Mouse (Mus musculus) embryonic facial prominence, embryonic 15.5 days (tissue): ENCODE results near the gene Bmt2. TPM values are rescaled to one million over a fixed set of nuclear protein-coding genes. Genes with fewer than 3 reads are reported as not detected.

ENCODE experiments used
- ATAC-seq: fragments of 200-750 bp; cut with Nextera tagmentation; 2 replicates; pipeline ENCODE4 v1.8.0; 2017; ENCODE audit warnings: low read depth, moderate TSS enrichment; ENCODE audit not compliant: insufficient number of reproducible peaks, low FRiP score, low TSS enrichment
- H3K27ac ChIP-seq: fragments of 300-500 bp; sonication (generic); replicated peaks from 2 replicates; pipeline ENCODE4 v1.5.1; 2015; ENCODE audit warnings: mild to moderate bottlenecking, inconsistent platforms
- H3K27me3 ChIP-seq: fragments of 300-500 bp; sonication (generic); 2 replicates; pipeline ENCODE4 v1.6.1; 2015; ENCODE audit warnings: inconsistent platforms
- H3K36me3 ChIP-seq: fragments of 300-500 bp; sonication (generic); 2 replicates; pipeline ENCODE4 v1.6.1; 2015; ENCODE audit warnings: mild to moderate bottlenecking, inconsistent platforms
- H3K4me1 ChIP-seq: fragments of 300-500 bp; sonication (generic); 2 replicates; pipeline ENCODE4 v1.6.1; 2015; ENCODE audit warnings: inconsistent platforms
- H3K4me2 ChIP-seq: fragments of 300-500 bp; sonication (generic); replicated peaks from 2 replicates; pipeline ENCODE4 v1.6.1; 2015; ENCODE audit warnings: mild to moderate bottlenecking, inconsistent platforms
- H3K4me3 ChIP-seq: fragments of 300-500 bp; sonication (generic); replicated peaks from 2 replicates; pipeline ENCODE4 v1.5.1; 2015; ENCODE audit warnings: mild to moderate bottlenecking, inconsistent platforms
- H3K9ac ChIP-seq: fragments of 300-500 bp; sonication (generic); 2 replicates; pipeline ENCODE4 v1.6.1; 2015; ENCODE audit warnings: inconsistent platforms
- H3K9me3 ChIP-seq: fragments of 300-500 bp; sonication (generic); replicated peaks from 2 replicates; pipeline ENCODE4 v1.6.1; 2016; ENCODE audit warnings: inconsistent platforms
- WGBS: fragments of 180-500 bp; shearing (Covaris S2); methylation state at CpG from one replicate; pipeline ENCODE4 v1.1.7; 2015; 5-methylcytosine and 5-hydroxymethylcytosine counted together
- polyA plus RNA-seq: library from polyadenylated mRNA; unstranded; fragments of >200 nt; fragmentation: Nextera tagmentation; extraction: Ambion mirVana; gene quantifications from 2 replicates; pipeline ENCODE4 v1.2.1, GENCODE M21; 2015

The Bmt2 gene
- polyA plus RNA-seq, 1 experiment from 2014 or later: 15.6 TPM

DNA sequence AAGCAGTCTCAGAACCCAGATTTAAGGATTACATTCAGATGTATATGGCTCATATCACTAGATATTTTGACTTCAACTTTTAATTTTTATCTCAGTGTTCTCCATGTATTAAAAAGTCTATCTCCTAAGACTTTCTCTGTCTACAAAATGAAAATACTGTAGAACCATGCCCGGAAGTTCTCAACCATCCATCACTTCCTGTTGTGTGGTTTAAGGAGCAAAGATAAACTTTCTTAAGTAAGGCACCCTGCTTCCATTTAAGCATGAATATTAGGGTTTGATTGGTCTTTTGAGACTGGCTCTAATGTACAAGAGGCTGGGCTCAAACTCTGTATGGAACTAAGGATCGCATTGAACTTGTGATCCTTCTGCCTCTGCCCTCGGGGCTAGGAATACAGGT is 63.2 kb downstream of the Bmt2 start:
- Histone ChIP-seq H3K9me3 (no peaks in the 10 kb centered on the region), H3K9ac (no peak overlapping the region), H3K4me1 (no peaks in the 10 kb centered on the region), H3K36me3 (no peaks in the 10 kb centered on the region), H3K27ac (no peak overlapping the region), H3K4me2 (no peak overlapping the region), H3K27me3 (no peaks in the 10 kb centered on the region), H3K4me3 (no peak overlapping the region)
- no peak for ATAC-seq
- WGBS: 76% methylated on average over 3 of the region's 3 CpGs

- no peaks in the 10 kb centered on the region for H3K27me3 ChIP-seq
- 71% methylated on average over 3 of the region's 3 CpGs for WGBS
- no peak overlapping the region for H3K9ac ChIP-seq
- H3K9me3 ChIP-seq: no peaks in the 10 kb centered on the region
- H3K4me3 ChIP-seq: no peak overlapping the region
- no peak overlapping the region for H3K4me2 ChIP-seq
- ATAC-seq: no peak
- H3K27ac ChIP-seq: no peak overlapping the region
- no peaks in the 10 kb centered on the region for H3K4me1 ChIP-seq
- H3K36me3 ChIP-seq: no peaks in the 10 kb centered on the region
Observed at GRCm38 (mm10) chr6:13613671-13614070, 64.1 kb downstream of the Bmt2 start.

DNA sequence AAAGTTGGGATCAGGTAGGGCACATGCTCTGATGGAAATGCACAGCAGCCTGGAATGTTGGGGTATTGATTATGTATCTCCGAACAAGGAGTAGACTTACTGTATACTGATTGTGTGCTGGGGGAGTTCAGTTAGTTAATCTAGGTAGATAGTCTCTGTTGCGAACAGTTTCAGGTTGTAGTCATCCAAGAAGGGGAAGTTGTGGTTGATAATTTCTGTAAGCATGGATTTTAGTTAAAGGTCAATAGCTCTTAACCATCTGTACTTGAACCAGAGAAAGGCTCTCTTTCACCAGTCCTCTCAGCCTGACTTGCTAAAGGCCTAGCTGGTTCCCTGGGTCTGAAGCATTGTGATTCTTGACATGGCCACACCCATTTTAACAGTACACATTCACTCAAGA is 66.9 kb downstream of the Bmt2 start:
- Histone ChIP-seq H3K36me3 (no peaks in the 10 kb centered on the region), H3K4me3 (no peak overlapping the region), H3K4me1 (peaks cover 9% of the 10 kb centered on the region; the same call in 1 of the 2 replicates), H3K9ac (no peak overlapping the region), H3K27me3 (no peaks in the 10 kb centered on the region), H3K4me2 (no peak overlapping the region), H3K9me3 (no peaks in the 10 kb centered on the region), H3K27ac (no peak overlapping the region)
- WGBS: 80% methylated on average over 2 of the region's 2 CpGs
- no peak for ATAC-seq

DNA sequence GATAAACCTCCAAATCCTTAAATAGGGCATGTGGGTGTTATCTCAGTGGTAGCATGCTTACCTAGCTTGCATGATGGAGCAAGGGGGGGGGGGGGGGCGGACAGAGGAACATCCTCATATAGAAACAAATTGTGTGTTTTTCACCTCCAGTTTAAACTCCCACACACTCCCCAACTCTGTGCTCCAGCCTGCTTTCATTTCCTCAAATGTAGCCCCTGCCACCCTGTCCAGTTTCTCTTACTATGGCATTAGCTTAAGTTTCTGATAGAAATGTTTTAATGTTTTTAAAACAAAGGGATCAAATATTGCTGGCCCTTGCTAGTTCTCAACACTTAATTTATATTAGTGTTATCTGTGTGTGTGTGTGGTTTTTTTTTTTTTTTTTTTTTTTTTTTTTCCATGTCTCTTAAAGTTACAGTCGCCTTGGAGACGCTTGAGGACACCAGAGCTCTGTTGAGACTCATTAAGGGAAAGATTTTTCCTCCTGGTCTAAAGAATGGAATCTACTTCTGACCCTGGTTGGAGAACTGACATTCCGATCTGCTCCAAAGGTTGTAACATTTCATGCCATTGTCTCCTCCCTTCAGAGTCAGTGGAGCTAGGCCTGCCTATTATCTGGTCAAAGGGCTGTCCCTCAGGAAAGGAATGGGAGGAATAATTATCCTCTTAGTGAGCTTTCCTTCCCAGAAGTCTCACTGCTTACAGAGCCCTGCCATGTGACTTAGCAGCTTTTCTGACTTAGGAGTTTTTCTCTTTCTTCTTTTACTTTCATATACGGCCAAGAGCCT is 68.2 kb downstream of the Bmt2 start:
- 64% methylated on average over 5 of the region's 5 CpGs for WGBS
- Histone ChIP-seq H3K4me3 (no peak overlapping the region), H3K9me3 (no peaks in the 10 kb centered on the region), H3K36me3 (no peaks in the 10 kb centered on the region), H3K4me1 (peaks cover 9% of the 10 kb centered on the region; the same call in 1 of the 2 replicates), H3K9ac (no peak overlapping the region), H3K4me2 (no peak overlapping the region), H3K27me3 (no peaks in the 10 kb centered on the region), H3K27ac (no peak overlapping the region)
- ATAC-seq: no peak

DNA sequence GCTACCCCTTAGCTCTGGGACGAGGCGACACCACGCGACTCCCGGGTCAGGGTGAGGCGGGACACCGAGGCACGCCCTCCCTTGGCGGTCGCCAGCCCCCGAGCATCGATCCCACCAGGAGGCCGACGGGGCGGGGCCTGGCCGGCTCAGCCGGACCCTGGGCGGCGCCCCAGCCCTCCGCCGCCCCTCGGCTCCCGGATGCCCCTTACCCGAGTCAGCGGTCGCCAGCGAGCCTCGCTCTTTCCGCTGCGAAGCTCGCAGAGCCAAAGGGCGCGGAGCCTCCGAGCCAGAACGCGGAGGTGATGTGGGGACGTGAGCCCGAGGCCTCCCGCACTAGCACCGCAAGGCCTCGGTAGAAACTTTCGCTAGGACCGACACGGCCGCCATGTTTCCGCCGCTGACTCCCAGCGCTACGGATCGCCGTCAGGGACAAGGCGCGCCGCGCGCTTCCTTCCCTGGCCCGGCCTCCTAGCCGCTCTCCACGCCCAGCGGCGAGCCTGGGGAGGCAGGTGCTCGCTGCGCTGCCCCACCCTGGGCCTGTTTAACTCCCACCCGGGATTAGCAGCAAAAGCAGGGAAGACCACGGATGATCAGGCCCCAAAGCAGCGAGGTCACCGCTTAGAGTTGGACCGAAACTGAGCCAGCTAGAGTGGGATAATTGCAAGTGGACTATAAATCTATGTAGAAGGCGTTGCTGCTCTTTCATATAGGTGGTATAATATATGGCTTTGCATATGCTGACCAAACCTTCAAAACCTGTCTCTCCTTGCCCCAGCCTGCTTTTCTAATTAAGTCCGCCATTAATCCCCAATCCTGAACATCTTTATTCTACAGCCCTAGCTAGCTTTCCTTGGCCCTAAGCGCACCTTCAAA is 69.9 kb downstream of the Bmt2 start, which contains the start of gene Tmem168:
Tmem168 (minus strand) TSS at position 480 of the 873 bp plus-strand sequence.
- Histone ChIP-seq H3K4me1 (peaks cover 9% of the 10 kb centered on the region; the same call in 1 of the 2 replicates), H3K4me2 (peak within 1 kb of the TSS; percentile 73), H3K27ac (peak within 1 kb of the TSS; percentile 96), H3K9ac (peak within 1 kb of the TSS; percentile 80), H3K9me3 (no peaks in the 10 kb centered on the region), H3K36me3 (0 out of 2 replicates have a peak, but pooled peaks cover 3% of the 10 kb centered on the region), H3K27me3 (no peaks in the 10 kb centered on the region), H3K4me3 (peak within 1 kb of the TSS; percentile 72)
- whole genome bisulfite sequencing: 2% methylated on average over 71 of the region's 71 CpGs
- ATAC-seq: peak; percentile 94

DNA sequence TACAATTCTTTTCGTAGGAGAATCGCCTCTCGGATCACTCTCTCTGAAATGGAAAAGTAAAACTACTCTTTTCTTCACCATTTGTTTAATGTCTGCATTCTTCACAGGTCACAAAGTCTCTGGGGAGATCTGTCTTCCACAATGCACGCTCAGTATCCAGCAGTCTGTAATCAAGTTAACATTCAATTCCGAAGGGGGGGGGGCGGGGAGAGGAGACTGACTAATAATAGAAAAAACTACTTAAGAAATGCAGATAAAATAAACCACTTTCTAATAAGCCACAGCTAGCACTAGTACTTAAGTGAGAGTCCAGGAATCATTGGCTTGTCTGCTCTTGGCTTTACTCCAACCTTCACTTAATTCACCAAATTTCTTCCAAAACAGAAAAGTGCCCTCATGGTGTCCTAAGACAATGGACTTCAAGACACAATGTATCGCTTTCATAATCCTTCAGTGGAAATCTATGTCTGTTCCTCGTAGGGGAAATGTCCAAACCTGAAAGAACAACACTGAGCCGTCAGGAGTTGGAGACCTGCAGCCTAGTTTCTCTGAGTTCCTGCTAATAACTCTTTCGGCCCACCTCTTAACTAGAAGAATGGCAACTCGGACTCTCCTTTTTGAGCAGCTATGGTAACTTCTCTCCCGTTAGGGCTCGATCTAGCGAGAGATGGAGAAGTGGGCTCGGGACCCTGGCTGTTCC is 70.7 kb downstream of the Bmt2 start:
- 9% methylated on average over 15 of the region's 15 CpGs for WGBS
- peaks cover 9% of the 10 kb centered on the region; the same call in 1 of the 2 replicates for H3K4me1 ChIP-seq
- peak overlapping the region; percentile 73 for H3K4me2 ChIP-seq
- no peaks in the 10 kb centered on the region for H3K27me3 ChIP-seq
- peak overlapping the region; percentile 96 for H3K27ac ChIP-seq
- peak overlapping the region; percentile 80 for H3K9ac ChIP-seq
- H3K4me3 ChIP-seq: peak overlapping the region; percentile 72
- ATAC-seq: no peak
- H3K36me3 ChIP-seq: 0 out of 2 replicates have a peak, but pooled peaks cover 6% of the 10 kb centered on the region
- no peaks in the 10 kb centered on the region for H3K9me3 ChIP-seq

DNA sequence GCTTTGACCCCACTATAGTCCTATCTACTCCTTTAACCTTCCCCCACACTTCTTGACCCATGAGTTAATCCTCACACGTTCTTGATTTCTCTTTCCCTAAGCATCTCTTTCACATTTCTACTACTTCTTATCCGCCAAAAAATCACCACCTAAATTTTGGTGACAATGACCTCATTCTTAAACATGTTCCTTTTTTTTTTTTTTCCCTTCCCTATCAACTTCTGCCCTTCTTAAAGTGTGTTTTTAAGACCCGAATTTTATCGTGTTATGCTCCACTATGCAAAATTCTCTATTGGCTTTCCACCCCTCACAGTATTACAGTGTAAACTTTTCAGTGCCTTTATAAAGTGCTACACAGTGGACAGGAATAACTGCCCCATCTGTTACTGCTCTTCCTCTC is 71.4 kb downstream of the Bmt2 start:
- H3K4me3 ChIP-seq: peak overlapping the region; percentile 72
- no peak for ATAC-seq
- no peak overlapping the region for H3K27ac ChIP-seq
- H3K36me3 ChIP-seq: 0 out of 2 replicates have a peak, but pooled peaks cover 6% of the 10 kb centered on the region
- H3K9ac ChIP-seq: no peak overlapping the region
- no peaks in the 10 kb centered on the region for H3K9me3 ChIP-seq
- 73% methylated on average over 4 of the region's 4 CpGs for WGBS
- H3K4me1 ChIP-seq: peaks cover 13% of the 10 kb centered on the region
- H3K4me2 ChIP-seq: peak overlapping the region; percentile 73; the same call in 1 of the 2 replicates
- H3K27me3 ChIP-seq: no peaks in the 10 kb centered on the region

GRCm38 (mm10) chr6:13603134-13603533 is 74.6 kb downstream of the Bmt2 start:
- H3K4me3 ChIP-seq: no peak overlapping the region
- H3K4me1 ChIP-seq: peaks cover 13% of the 10 kb centered on the region
- H3K4me2 ChIP-seq: no peak overlapping the region
- WGBS: 92% methylated on average over 6 of the region's 6 CpGs
- 0 out of 2 replicates have a peak, but pooled peaks cover 6% of the 10 kb centered on the region for H3K36me3 ChIP-seq
- no peaks in the 10 kb centered on the region for H3K9me3 ChIP-seq
- no peak overlapping the region for H3K9ac ChIP-seq
- H3K27ac ChIP-seq: no peak overlapping the region
- H3K27me3 ChIP-seq: no peaks in the 10 kb centered on the region
- no peak for ATAC-seq

DNA sequence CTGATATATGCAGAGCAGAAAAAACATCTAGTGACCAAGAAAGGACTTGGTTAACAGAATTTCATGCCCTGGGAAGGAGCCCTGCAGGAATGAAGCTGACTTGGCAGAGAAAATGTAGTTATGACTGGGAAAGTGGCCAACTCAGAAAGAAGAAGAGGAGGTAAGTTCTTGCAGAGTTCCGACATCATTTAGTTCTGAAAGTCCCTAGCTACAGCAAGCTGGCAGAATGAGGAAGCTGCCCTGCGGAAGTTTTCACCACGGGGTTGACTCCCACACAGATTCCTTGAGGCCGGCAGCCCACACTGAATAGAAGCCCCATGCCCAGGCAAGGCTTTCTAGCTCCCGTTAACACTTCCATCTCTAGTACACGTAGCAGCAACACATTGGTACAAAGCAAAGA is 76.2 kb downstream of the Bmt2 start:
- H3K4me2 ChIP-seq: no peak overlapping the region
- H3K9me3 ChIP-seq: no peaks in the 10 kb centered on the region
- no peak overlapping the region for H3K9ac ChIP-seq
- peaks cover 8% of the 10 kb centered on the region for H3K4me1 ChIP-seq
- no peak overlapping the region for H3K27ac ChIP-seq
- H3K4me3 ChIP-seq: no peak overlapping the region
- WGBS: 48% methylated on average over 6 of the region's 6 CpGs
- no peak; the same call in 1 of the 2 replicates for ATAC-seq
- no peaks in the 10 kb centered on the region for H3K27me3 ChIP-seq
- 0 out of 2 replicates have a peak, but pooled peaks cover 6% of the 10 kb centered on the region for H3K36me3 ChIP-seq

DNA sequence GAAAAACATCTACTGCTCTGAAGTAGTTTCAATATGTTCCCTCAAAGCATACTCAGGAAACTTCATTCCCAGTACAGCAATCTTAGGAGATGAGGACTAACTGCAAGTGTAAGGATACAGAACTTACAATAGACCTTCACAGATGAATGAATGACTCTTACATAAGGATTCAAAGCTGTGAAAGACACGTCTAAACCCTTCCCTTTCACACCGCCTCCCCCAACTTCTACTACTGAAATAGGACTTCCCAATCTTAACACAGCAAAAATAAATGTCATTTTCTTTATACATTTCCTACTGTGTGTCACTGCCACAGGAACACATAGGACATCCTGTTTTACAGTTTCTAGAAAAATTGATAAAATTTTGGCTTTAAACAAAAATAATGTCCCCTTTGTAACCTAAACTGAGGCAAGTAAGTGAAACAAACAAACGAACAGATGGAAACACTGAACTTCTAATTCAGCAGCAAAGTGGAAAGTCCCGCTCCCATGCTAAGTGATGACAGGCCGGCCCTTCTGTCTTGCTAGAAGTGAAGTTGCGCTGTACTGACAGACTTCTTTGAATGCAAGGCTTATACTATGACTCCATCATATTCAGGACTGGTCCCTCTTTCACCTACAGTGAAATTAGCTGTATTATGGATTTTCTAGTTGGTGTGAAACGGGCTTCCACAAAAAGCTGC is 79.4 kb downstream of the Bmt2 start:
- no peak for ATAC-seq
- Histone ChIP-seq H3K4me1 (peaks cover 5% of the 10 kb centered on the region; the same call in 1 of the 2 replicates), H3K27me3 (no peaks in the 10 kb centered on the region), H3K36me3 (peaks cover 18% of the 10 kb centered on the region; the same call in 1 of the 2 replicates), H3K4me2 (no peak overlapping the region), H3K4me3 (no peak overlapping the region), H3K9ac (no peak overlapping the region), H3K9me3 (no peaks in the 10 kb centered on the region), H3K27ac (no peak overlapping the region)
- 61% methylated on average over 7 of the region's 7 CpGs for WGBS
